Mouse (Mus musculus): Measurements from ENCODE around the gene 1600002K03Rik.

- TF ChIP-seq TAL1 (IDR thresholded peaks at IDR 0.05; ENCODE audit: low read length): no peak
- no peak for TF ChIP-seq GATA1 (IDR thresholded peaks at IDR 0.05; ENCODE audit: low read length)
Measured at GRCm38 (mm10) chr10:80135641-80136040, 37.1 kb upstream of the 1600002K03Rik start.
